9 mouse cellular contexts compared by ENCODE assay signal in genomic region chr13:41134901-41135300, GRCm38 (mm10). TPM values are rescaled to one million over a fixed set of nuclear protein-coding genes. Genes with fewer than 3 reads are reported as not detected.
DNase-seq lines count a peak whose midpoint lies in the region; ATAC-seq lines count a peak whose summit lies in the region.
"Had no signal": no experiment of that assay in that cellular context is flagged by ENCODE, and none has a peak within 500 bp of the region (broad histone marks: within the 10 kb centered on the region; RNA-seq: fewer than 3 reads in every experiment).

No protein-coding gene starts in this region.

- no peaks in the 10 kb centered on the region for H3K36me3 ChIP-seq in neural tube, embryonic 15.5 days
- H3K36me3 ChIP-seq in intestine, embryonic 15.5 days, result no peaks in the 10 kb centered on the region
- H3K36me3 ChIP-seq in liver, embryonic 13.5 days, result no peaks in the 10 kb centered on the region

- 9% methylated on average over 6 of the region's 6 CpGs for WGBS in neural tube, embryonic 15.5 days
- WGBS in intestine, embryonic 15.5 days, result 6% methylated on average over 6 of the region's 6 CpGs
- 4% methylated on average over 6 of the region's 6 CpGs for WGBS in liver, embryonic 13.5 days (ENCODE audit: insufficient replicate concordance)

- peak; percentile 80 for DNase-seq in neural tube, embryonic 10.5 days (ENCODE audit: extremely low spot score, low spot score)
- peak; percentile 82 for DNase-seq in adrenal gland, postnatal 14 days
- DNase-seq in embryo, embryonic 11 days, result peak; percentile 89
- DNase-seq in liver, embryonic 13.5 days, result peak; percentile 36
- DNase-seq in right cerebral cortex, postnatal 10 days (ENCODE audit: low spot score in 2 of 2), result peak; percentile 38 to 76

- no peaks in the 10 kb centered on the region for H3K4me1 ChIP-seq in neural tube, embryonic 15.5 days
- no peaks in the 10 kb centered on the region for H3K4me1 ChIP-seq in intestine, embryonic 15.5 days (replicated peaks)
- H3K4me1 ChIP-seq in liver, embryonic 13.5 days (replicated peaks), result no peaks in the 10 kb centered on the region

- no peak overlapping the region for H3K4me2 ChIP-seq in neural tube, embryonic 15.5 days
- H3K4me2 ChIP-seq in intestine, embryonic 15.5 days (replicated peaks), result no peak overlapping the region
- H3K4me2 ChIP-seq in liver, embryonic 13.5 days, result no peak overlapping the region

- no peak for ATAC-seq in neural tube, embryonic 15.5 days (ENCODE audit: low FRiP score)
- 0 out of 2 replicates have a peak, but pooled peaks have one; percentile 45 for ATAC-seq in intestine, embryonic 15.5 days
- ATAC-seq in liver, embryonic 13.5 days (ENCODE audit: low read depth), result no peak
- no peak; the same call in 1 of the 2 replicates for ATAC-seq in monocyte, adult 5-6 weeks (replicated peaks; ENCODE audit: insufficient number of reproducible peaks, low FRiP score, low TSS enrichment, poor library complexity, severe bottlenecking)

- H3K9me3 ChIP-seq in neural tube, embryonic 15.5 days (replicated peaks), result no peaks in the 10 kb centered on the region
- H3K9me3 ChIP-seq in intestine, embryonic 15.5 days, result no peaks in the 10 kb centered on the region
- H3K9me3 ChIP-seq in liver, embryonic 13.5 days (replicated peaks), result no peaks in the 10 kb centered on the region

- no peak overlapping the region for H3K4me3 ChIP-seq in neural tube, embryonic 15.5 days (replicated peaks)
- H3K4me3 ChIP-seq in intestine, embryonic 15.5 days (replicated peaks), result no peak overlapping the region
- H3K4me3 ChIP-seq in liver, embryonic 13.5 days (replicated peaks), result no peak overlapping the region

- H3K27ac ChIP-seq in neural tube, embryonic 15.5 days (replicated peaks), result no peak overlapping the region
- no peak overlapping the region for H3K27ac ChIP-seq in intestine, embryonic 15.5 days
- no peak overlapping the region for H3K27ac ChIP-seq in liver, embryonic 13.5 days

- no peaks in the 10 kb centered on the region for H3K27me3 ChIP-seq in neural tube, embryonic 15.5 days (replicated peaks)
- no peaks in the 10 kb centered on the region for H3K27me3 ChIP-seq in intestine, embryonic 15.5 days (replicated peaks)
- no peaks in the 10 kb centered on the region for H3K27me3 ChIP-seq in liver, embryonic 13.5 days

- H3K9ac ChIP-seq in neural tube, embryonic 15.5 days (replicated peaks), result no peak overlapping the region
- H3K9ac ChIP-seq in intestine, embryonic 15.5 days, result no peak overlapping the region
- H3K9ac ChIP-seq in liver, embryonic 13.5 days, result no peak overlapping the region

RNA-seq across cellular contexts. Expression of gene Sycp2l, which starts 20.8 kb away (rescaled TPM):
- polyA plus RNA-seq in neural tube, embryonic 15.5 days (2015; fragmentation: Nextera tagmentation; extraction: Ambion mirVana), result not detected in 2 replicates
- total RNA-seq in adrenal gland, postnatal 14 days (2021), result not detected in 2 replicates
- polyA plus RNA-seq in intestine, embryonic 15.5 days (2015; fragmentation: Nextera tagmentation; extraction: Ambion mirVana), result 0.13 and 0.23 TPM in 2 replicates
- polyA plus RNA-seq in liver, embryonic 13.5 days (2015; fragmentation: Nextera tagmentation; extraction: Ambion mirVana), result not detected in 2 replicates
- total RNA-seq in monocyte, adult 5-6 weeks (2017), result not detected in 3 replicates
- polyA plus RNA-seq: gonadal fat pad, adult 2 months had no signal

RNA-seq across cellular contexts. Expression of gene Gcm2, which starts 24.1 kb away (rescaled TPM):
- not detected in 2 replicates for polyA plus RNA-seq in neural tube, embryonic 15.5 days (2015; fragmentation: Nextera tagmentation; extraction: Ambion mirVana)
- not detected in 2 replicates for total RNA-seq in adrenal gland, postnatal 14 days (2021)
- polyA plus RNA-seq in intestine, embryonic 15.5 days (2015; fragmentation: Nextera tagmentation; extraction: Ambion mirVana), result 0.06 TPM in 1 of 2 replicates, not detected in the other
- polyA plus RNA-seq in liver, embryonic 13.5 days (2015; fragmentation: Nextera tagmentation; extraction: Ambion mirVana), result not detected in 2 replicates
- total RNA-seq in monocyte, adult 5-6 weeks (2017), result not detected in 3 replicates
- polyA plus RNA-seq: gonadal fat pad, adult 2 months had no signal

RNA-seq across cellular contexts. Expression of gene Mak, which starts 55.4 kb away (rescaled TPM):
- 0.70 and 1.4 TPM in 2 replicates for polyA plus RNA-seq in neural tube, embryonic 15.5 days (2015; fragmentation: Nextera tagmentation; extraction: Ambion mirVana)
- not detected in 2 replicates for total RNA-seq in adrenal gland, postnatal 14 days (2021)
- polyA plus RNA-seq in intestine, embryonic 15.5 days (2015; fragmentation: Nextera tagmentation; extraction: Ambion mirVana), result 0.14 and 0.31 TPM in 2 replicates
- 0.20 and 0.21 TPM in 2 replicates for polyA plus RNA-seq in liver, embryonic 13.5 days (2015; fragmentation: Nextera tagmentation; extraction: Ambion mirVana)
- total RNA-seq in monocyte, adult 5-6 weeks (2017), result 0.19 TPM in 1 of 3 replicates, not detected in the others

Comparison
In these comparisons a context has a peak if more than half of its experiments do, and no peak if none do; other contexts are left out.
1. DNase-seq: peak in every context shown above with its lines; median percentile 89 in embryo, embryonic 11 days; 82 in adrenal gland, postnatal 14 days; 80 in neural tube, embryonic 10.5 days; 57 in right cerebral cortex, postnatal 10 days; 36 in liver, embryonic 13.5 days.